In genomic region chr6:119848034-119848695, GRCm38 (mm10) we compare ENCODE assay signal across 8 mouse cellular contexts. TPM values are rescaled to one million over a fixed set of nuclear protein-coding genes. Genes with fewer than 3 reads are reported as not detected.
A peak's percentile ranks its signal among the peaks of the same experiment; 100 is the strongest.
DNase-seq lines count a peak whose midpoint lies in the region; ATAC-seq lines count a peak whose summit lies in the region.

Gene Erc1, minus strand, starts transcription at chr6:119848167.

- ATAC-seq in intestine, embryonic 14.5 days (replicated peaks; ENCODE audit: low FRiP score, low TSS enrichment, low read depth): peak; percentile 95

- H3K4me2 ChIP-seq in intestine, embryonic 14.5 days (ENCODE audit: low read length): peak within 1 kb of the TSS; percentile 53

- WGBS in intestine, embryonic 14.5 days: under 1% methylated on average over 61 of the region's 73 CpGs

- intact Hi-C loops in left cerebral cortex, postnatal 14 days (cut with DNase I): loop anchor here (2.0 to 5.0 kb wide), 2 partner anchors 51 to 55 kb away; partner anchors contain the start of gene Rad52

- H3K4me1 ChIP-seq in intestine, embryonic 14.5 days (replicated peaks; ENCODE audit: control insufficient read depth, insufficient read depth, low read length): peaks cover 7% of the 10 kb centered on the region; the same call in 1 of the 2 replicates

- peak; percentile 93 to 94 for DNase-seq in adrenal gland, adult 18-20 months (ENCODE audit: low spot score in 2 of 2)
- DNase-seq in embryo, embryonic 11 days: peak; percentile 95
- peak; percentile 96 for DNase-seq in gastrocnemius, postnatal 25 days
- DNase-seq in intestine, embryonic 14.5 days (ENCODE audit: low spot score): peak; percentile 97
- DNase-seq in left cerebral cortex, postnatal 14 days (ENCODE audit: low spot score in 2 of 2): peak; percentile 88 to 92
- peak; percentile 95 for DNase-seq in mesoderm, embryonic 11.5 days (ENCODE audit: low read depth, low spot score)
- DNase-seq in right cerebral cortex, postnatal 36 days (ENCODE audit: low spot score in 2 of 2): peak; percentile 88
- DNase-seq in yolk sac, embryonic 10.5 days (ENCODE audit: low spot score): peak; percentile 97

- H3K27me3 ChIP-seq in intestine, embryonic 14.5 days (replicated peaks; ENCODE audit: control insufficient read depth, insufficient read depth, low read length): no peaks in the 10 kb centered on the region

- H3K27ac ChIP-seq in intestine, embryonic 14.5 days (ENCODE audit: low read depth): peak within 1 kb of the TSS; percentile 95

- H3K4me3 ChIP-seq in intestine, embryonic 14.5 days (ENCODE audit: low read depth, low read length): peak within 1 kb of the TSS; percentile 54

- peak within 1 kb of the TSS; percentile 62 for H3K9ac ChIP-seq in intestine, embryonic 14.5 days (ENCODE audit: low read length)

- H3K9me3 ChIP-seq in intestine, embryonic 14.5 days (ENCODE audit: control insufficient read depth, low read length): no peaks in the 10 kb centered on the region

- H3K36me3 ChIP-seq in intestine, embryonic 14.5 days (ENCODE audit: control insufficient read depth, insufficient read depth, low read length): no peaks in the 10 kb centered on the region

RNA-seq across cellular contexts. Expression of gene Erc1, which starts in this region (rescaled TPM):
- 10 to 100 TPM; 18.0 to 18.7 TPM for total RNA-seq in adrenal gland, adult 18-20 months (2021)
- 10 to 100 TPM; 21.2 to 25.7 TPM for total RNA-seq in gastrocnemius, postnatal 25 days (2021)
- 20.9 and 22.2 TPM in 2 replicates for polyA plus RNA-seq in intestine, embryonic 14.5 days (2014; fragmentation: Nextera tagmentation; extraction: Ambion mirVana)
- total RNA-seq in left cerebral cortex, postnatal 14 days (2021): 10 to 100 TPM; 89.8 to 89.9 TPM

Comparison
In these comparisons a context has a peak if more than half of its experiments do, and no peak if none do; other contexts are left out.
1. Peak in every context shown above with its lines: DNase-seq, ATAC-seq, H3K4me3 ChIP-seq and H3K27ac ChIP-seq.